Mouse (Mus musculus) forebrain, embryonic 10.5 days (tissue): ENCODE measurements around the gene Ctnnd2. TPM values are rescaled to one million over a fixed set of nuclear protein-coding genes. Genes with fewer than 3 reads are reported as not detected.

Experiments used
- DNase-seq: peaks from one replicate; pipeline ENCODE4 v3.0.0-alpha.2; 2017; ENCODE audit warnings: low spot score; ENCODE audit errors: extremely low spot score
- H3K27ac ChIP-seq: fragments of 300-500 bp; sonication (generic); 2 replicates; pipeline ENCODE4 v1.5.1; 2016; ENCODE audit warnings: mild to moderate bottlenecking
- H3K27me3 ChIP-seq: fragments of 300-500 bp; sonication (generic); 2 replicates; pipeline ENCODE4 v1.6.1; 2016; ENCODE audit warnings: mild to moderate bottlenecking; ENCODE audit not compliant: poor library complexity, severe bottlenecking
- H3K36me3 ChIP-seq: fragments of 300-500 bp; sonication (generic); replicated peaks from 2 replicates; pipeline ENCODE4 v1.6.1; 2016; ENCODE audit warnings: mild to moderate bottlenecking, moderate library complexity
- H3K4me1 ChIP-seq: fragments of 300-500 bp; sonication (generic); 2 replicates; pipeline ENCODE4 v1.6.1; 2016
- H3K4me3 ChIP-seq: fragments of 300-500 bp; sonication (generic); 2 replicates; pipeline ENCODE4 v1.5.1; 2016; ENCODE audit warnings: mild to moderate bottlenecking, moderate library complexity
- H3K9me3 ChIP-seq: fragments of 300-500 bp; sonication (generic); 2 replicates; pipeline ENCODE4 v1.6.1; 2016; ENCODE audit warnings: mild to moderate bottlenecking, moderate library complexity
- WGBS: fragments of 180-500 bp; shearing (Covaris S2); methylation state at CpG from one replicate; pipeline ENCODE4 v1.1.7; 2016; 5-methylcytosine and 5-hydroxymethylcytosine counted together
- polyA plus RNA-seq: library from polyadenylated mRNA; unstranded; fragments of >200 nt; fragmentation: Nextera tagmentation; extraction: Ambion mirVana; gene quantifications from 2 replicates; pipeline ENCODE4 v1.2.1, GENCODE M21; 2016

Gene Ctnnd2
- polyA plus RNA-seq, 1 experiment from 2014 or later: 25.3 TPM

DNA sequence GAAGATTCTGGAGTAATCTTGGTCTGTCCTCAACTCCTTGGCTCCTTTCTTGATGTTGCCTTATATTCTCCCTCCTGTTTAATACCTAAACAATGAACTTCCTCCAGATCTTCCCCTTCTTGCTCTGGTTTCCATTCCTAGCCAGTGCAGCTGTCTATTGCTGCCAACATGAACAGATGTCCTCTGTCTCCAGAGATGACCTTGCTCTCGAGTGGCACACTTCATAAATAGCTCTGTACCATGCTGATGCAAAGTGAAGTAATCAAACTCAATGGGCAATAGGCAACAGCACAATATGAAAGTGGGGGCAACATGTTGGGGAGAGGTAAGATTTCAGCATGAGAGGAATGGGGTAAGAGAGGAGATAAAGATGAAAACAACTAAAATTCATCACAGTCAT is 872.6 kb downstream of the Ctnnd2 start:
- no peaks in the 10 kb centered on the region for H3K27me3 ChIP-seq
- H3K27ac ChIP-seq: no peak overlapping the region
- no peaks in the 10 kb centered on the region for H3K4me1 ChIP-seq
- H3K36me3 ChIP-seq: no peaks in the 10 kb centered on the region
- no peak overlapping the region for H3K4me3 ChIP-seq
- no peaks in the 10 kb centered on the region for H3K9me3 ChIP-seq
- WGBS: 78% methylated on average over 1 of the region's 1 CpGs
- DNase-seq: no peak

DNA sequence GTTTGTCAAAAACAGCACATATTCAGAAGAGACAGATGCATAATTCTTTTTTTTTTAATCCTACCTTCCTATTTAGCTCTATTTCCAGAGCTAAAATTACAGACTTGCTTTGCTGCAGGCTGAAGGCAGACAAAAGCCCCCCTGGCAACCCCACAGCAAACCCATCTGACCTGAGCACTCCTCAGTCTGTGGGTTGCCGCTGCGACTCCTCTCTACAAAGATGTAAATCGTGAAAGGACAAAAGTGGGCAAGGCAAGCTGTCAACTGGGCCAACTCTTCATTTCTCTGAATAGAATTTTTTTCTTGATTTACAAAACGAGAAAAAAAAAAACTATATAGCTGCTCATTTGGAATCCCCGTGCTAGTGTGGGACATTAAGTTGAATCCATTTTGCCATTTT is 879.1 kb downstream of the Ctnnd2 start:
- DNase-seq: no peak
- no peaks in the 10 kb centered on the region for H3K9me3 ChIP-seq
- H3K27ac ChIP-seq: no peak overlapping the region
- H3K36me3 ChIP-seq: no peaks in the 10 kb centered on the region
- WGBS: 82% methylated on average over 5 of the region's 5 CpGs
- H3K4me1 ChIP-seq: no peaks in the 10 kb centered on the region
- no peaks in the 10 kb centered on the region for H3K27me3 ChIP-seq
- H3K4me3 ChIP-seq: no peak overlapping the region

DNA sequence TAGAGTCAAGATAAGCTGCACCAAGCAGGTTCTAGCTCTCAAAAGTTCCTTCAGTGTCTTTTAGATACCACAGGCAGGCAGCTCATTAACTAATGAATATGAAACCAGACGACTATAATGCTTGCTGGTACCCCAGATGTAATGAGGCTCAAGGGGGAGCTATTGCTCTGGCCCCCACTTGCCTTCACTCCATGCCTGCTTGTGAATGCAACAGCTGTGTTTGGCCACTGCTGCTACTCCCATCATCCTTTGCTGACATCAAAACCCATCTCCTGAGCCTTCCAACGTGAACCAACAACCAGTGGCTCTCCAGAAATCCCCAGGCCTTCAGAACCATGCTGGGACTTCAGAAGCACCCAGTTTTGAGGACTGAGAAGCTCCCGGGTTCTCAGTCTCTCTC is 883.8 kb downstream of the Ctnnd2 start:
- H3K9me3 ChIP-seq: no peaks in the 10 kb centered on the region
- H3K4me3 ChIP-seq: no peak overlapping the region
- no peak for DNase-seq
- H3K4me1 ChIP-seq: no peaks in the 10 kb centered on the region
- no peak overlapping the region for H3K27ac ChIP-seq
- no peaks in the 10 kb centered on the region for H3K36me3 ChIP-seq
- 70% methylated on average over 3 of the region's 3 CpGs for WGBS
- no peaks in the 10 kb centered on the region for H3K27me3 ChIP-seq

DNA sequence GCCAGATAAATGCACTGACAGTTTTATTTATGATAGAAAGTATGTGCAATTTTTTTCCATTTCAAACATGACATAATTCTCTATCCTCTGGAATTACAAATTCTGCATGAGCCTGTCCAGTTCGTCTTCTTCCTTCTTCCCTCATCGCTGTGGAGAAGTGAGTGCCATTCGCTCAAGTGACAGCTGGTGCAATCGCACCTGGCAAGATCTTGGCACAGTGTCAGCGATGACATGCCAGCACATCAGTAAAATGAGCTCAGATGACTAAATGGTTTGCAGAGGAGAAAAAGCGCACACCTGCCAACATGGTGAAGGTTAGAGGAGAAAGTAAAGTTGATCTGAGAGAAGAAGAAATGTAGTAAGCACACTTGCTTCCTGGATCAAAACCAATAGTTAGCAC is 885.9 kb downstream of the Ctnnd2 start:
- Histone ChIP-seq H3K4me3 (no peak overlapping the region), H3K27me3 (no peaks in the 10 kb centered on the region), H3K4me1 (no peaks in the 10 kb centered on the region), H3K36me3 (no peaks in the 10 kb centered on the region), H3K27ac (no peak overlapping the region), H3K9me3 (no peaks in the 10 kb centered on the region)
- 95% methylated on average over 6 of the region's 6 CpGs for WGBS
- DNase-seq: no peak

DNA sequence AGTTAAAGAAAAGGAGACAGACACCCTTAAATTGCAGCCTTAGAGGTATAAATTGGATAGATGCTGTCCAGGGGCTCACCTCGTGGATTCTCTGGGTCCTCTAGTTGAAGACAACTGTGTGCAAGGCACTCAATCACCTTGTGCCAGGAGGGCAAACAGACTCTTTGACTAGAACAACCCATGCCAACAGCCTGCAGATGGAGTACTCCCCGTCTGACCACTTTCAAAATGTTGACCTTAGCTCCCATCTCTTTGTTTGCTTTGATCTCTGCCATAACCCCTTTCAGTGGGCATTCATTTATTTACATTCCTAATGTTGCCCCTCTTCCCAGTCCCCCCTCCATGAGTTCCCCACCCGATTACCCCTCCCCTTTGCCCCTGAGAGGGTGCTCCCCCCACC is 891.3 kb downstream of the Ctnnd2 start:
- Histone ChIP-seq H3K27me3 (no peaks in the 10 kb centered on the region), H3K4me1 (no peaks in the 10 kb centered on the region), H3K4me3 (no peak overlapping the region), H3K36me3 (no peaks in the 10 kb centered on the region), H3K27ac (no peak overlapping the region), H3K9me3 (no peaks in the 10 kb centered on the region)
- no peak for DNase-seq
- WGBS: 71% methylated on average over 3 of the region's 3 CpGs

DNA sequence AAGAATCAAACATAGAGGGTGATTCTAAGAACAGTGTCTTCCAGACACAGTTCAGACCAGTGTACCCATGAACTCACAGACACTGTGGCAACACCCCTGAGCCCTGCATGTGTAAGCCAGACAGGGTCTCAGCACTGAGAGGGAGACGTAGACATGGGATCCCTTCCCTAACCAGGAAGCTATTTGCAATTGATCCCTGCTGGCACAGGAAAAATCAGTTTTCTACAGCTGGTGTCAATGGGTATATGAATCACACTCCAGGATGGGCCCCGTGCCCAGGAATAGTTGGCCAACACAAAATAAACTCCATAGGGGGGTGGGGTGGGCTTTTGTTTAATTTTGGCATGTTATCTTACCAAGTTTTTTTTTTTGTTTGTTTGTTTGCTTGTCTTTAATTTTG is 895.7 kb downstream of the Ctnnd2 start:
- Histone ChIP-seq H3K4me1 (no peaks in the 10 kb centered on the region), H3K27me3 (no peaks in the 10 kb centered on the region), H3K9me3 (no peaks in the 10 kb centered on the region), H3K27ac (no peak overlapping the region), H3K4me3 (no peak overlapping the region), H3K36me3 (no peaks in the 10 kb centered on the region)
- WGBS: 86% methylated on average over 2 of the region's 2 CpGs
- no peak for DNase-seq

DNA sequence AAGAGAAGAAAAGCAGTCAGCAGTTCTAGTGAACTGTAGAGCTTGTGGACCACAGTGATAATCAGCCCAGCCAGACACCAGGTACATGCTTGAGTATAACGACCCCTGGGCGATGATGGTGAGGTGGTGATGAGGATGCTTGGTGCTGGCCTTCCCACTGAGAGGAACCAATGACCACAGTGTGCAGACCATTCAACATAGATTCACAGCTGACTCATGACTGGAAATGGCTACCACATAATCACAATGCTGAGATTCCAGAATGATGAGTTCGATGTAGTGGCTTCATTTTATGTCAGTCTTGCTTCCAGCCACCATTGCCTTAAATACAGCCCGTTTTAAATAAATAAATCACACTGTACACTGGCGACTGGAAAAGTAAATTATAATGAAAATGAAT is 897.9 kb downstream of the Ctnnd2 start:
- 90% methylated on average over 5 of the region's 5 CpGs for WGBS

More for the DNA sequence above, 897.9 kb downstream of the Ctnnd2 start:
- DNase-seq: no peak
- no peaks in the 10 kb centered on the region for H3K36me3 ChIP-seq
- H3K27me3 ChIP-seq: no peaks in the 10 kb centered on the region
- H3K9me3 ChIP-seq: no peaks in the 10 kb centered on the region
- no peak overlapping the region for H3K27ac ChIP-seq
- H3K4me3 ChIP-seq: no peak overlapping the region
- no peaks in the 10 kb centered on the region for H3K4me1 ChIP-seq
